12 mouse cellular contexts compared by ENCODE assay signal in genomic region chr6:20739095-20739494, GRCm38 (mm10).
"Had no signal": no experiment of that assay in that cellular context is flagged by ENCODE, and none has a peak within 500 bp of the region (broad histone marks: within the 10 kb centered on the region; RNA-seq: fewer than 3 reads in every experiment).

No protein-coding gene starts in this region.

- H3K36me3 ChIP-seq: kidney, embryonic 15.5 days; limb, embryonic 13.5 days; midbrain, embryonic 13.5 days; neural tube, embryonic 15.5 days had no signal

- DNase-seq: kidney, postnatal 14 days; left cerebral cortex, postnatal 4 days; lung, adult 18-20 months; right cerebral cortex, adult 18-20 months; right cerebral cortex, postnatal 25 days; thymus, adult 18-20 months; thymus, postnatal 14 days had no signal

- H3K9ac ChIP-seq: kidney, embryonic 15.5 days; limb, embryonic 13.5 days; liver, embryonic 14.5 days; midbrain, embryonic 13.5 days; neural tube, embryonic 15.5 days had no signal

- H3K27me3 ChIP-seq: kidney, embryonic 15.5 days; limb, embryonic 13.5 days; midbrain, embryonic 13.5 days; neural tube, embryonic 15.5 days had no signal

- H3K4me3 ChIP-seq: kidney, embryonic 15.5 days; limb, embryonic 13.5 days; midbrain, embryonic 13.5 days; neural tube, embryonic 15.5 days had no signal

- H3K27ac ChIP-seq: kidney, embryonic 15.5 days; limb, embryonic 13.5 days; liver, embryonic 14.5 days; midbrain, embryonic 13.5 days; neural tube, embryonic 15.5 days had no signal

- H3K4me2 ChIP-seq: kidney, embryonic 15.5 days; limb, embryonic 13.5 days; midbrain, embryonic 13.5 days; neural tube, embryonic 15.5 days had no signal

- H3K9me3 ChIP-seq: kidney, embryonic 15.5 days had no signal

- H3K4me1 ChIP-seq: kidney, embryonic 15.5 days; limb, embryonic 13.5 days; midbrain, embryonic 13.5 days; neural tube, embryonic 15.5 days had no signal

- ATAC-seq: midbrain, embryonic 13.5 days had no signal
